8 mouse cellular contexts compared by ENCODE assay signal in the genomic region with DNA sequence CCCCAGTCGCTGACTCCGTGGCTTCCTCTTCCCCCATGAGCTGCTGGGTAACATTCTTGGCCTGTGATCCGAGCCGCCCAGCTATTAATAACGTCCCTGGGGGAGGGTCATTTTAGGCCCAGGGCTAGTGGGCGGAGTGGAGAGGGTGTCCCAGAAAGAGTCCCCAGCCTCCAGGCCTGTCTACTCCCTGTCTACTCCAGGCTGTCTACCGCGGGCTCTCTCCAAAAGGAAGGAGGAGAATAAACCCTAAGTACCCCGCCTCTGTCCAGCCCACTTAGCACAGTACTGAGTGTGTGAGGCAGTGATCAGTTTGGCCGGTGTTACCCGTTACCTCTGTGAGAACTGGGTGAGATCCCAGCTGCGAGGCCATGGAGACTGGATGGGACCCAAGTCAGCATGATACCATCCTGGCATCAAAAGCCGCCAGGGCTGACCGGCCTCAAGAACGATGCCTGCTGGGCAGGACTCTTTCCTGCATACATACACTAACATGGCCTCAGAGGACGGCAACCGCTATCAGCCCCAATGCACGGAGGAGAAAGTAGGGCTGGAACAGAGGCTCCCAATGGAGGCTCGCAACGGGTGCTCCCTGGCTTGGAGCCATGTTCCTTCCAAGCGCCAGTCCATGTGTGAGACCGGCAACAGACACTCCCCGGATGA.
DNase-seq lines count a peak whose midpoint lies in the region; ATAC-seq and TF ChIP-seq lines count a peak whose summit lies in the region.

No protein-coding gene starts in this region.

- H3K9ac ChIP-seq in limb, embryonic 12.5 days (replicated peaks) = 0 out of 2 replicates have a peak overlapping the region, but pooled peaks have one; percentile 12
- H3K9ac ChIP-seq in heart, embryonic 11.5 days (ENCODE audit: low read depth, low read length) = peak overlapping the region; percentile 52
- no peak overlapping the region for H3K9ac ChIP-seq in forebrain, embryonic 14.5 days (ENCODE audit: low read length)
- no peak overlapping the region for H3K9ac ChIP-seq in midbrain, embryonic 16.5 days (ENCODE audit: low read depth, low read length)

- TF ChIP-seq CTCF in cerebellum, adult 2 months (IDR thresholded peaks at IDR 0.05; ENCODE audit: borderline replicate concordance, insufficient read depth, low read depth, low read length) = no peak
- no peak for TF ChIP-seq CTCF in small intestine, adult 2 months (IDR thresholded peaks at IDR 0.05; ENCODE audit: extremely low read depth, insufficient read length, insufficient replicate concordance, low read depth, low read length)

- no peak overlapping the region for H3K4me3 ChIP-seq in limb, embryonic 12.5 days (replicated peaks)
- no peak overlapping the region for H3K4me3 ChIP-seq in limb, embryonic 10.5 days
- no peak overlapping the region for H3K4me3 ChIP-seq in cerebellum, adult 2 months (replicated peaks; ENCODE audit: insufficient read depth, low read depth, low read length)
- peak overlapping the region; percentile 14 for H3K4me3 ChIP-seq in heart, embryonic 11.5 days (ENCODE audit: low read depth, low read length)
- peak overlapping the region; percentile 6; the same call in 1 of the 2 replicates for H3K4me3 ChIP-seq in small intestine, adult 2 months (ENCODE audit: low read depth, low read length)
- H3K4me3 ChIP-seq in forebrain, embryonic 14.5 days (ENCODE audit: low read depth, low read length) = no peak overlapping the region
- no peak overlapping the region for H3K4me3 ChIP-seq in midbrain, embryonic 16.5 days (ENCODE audit: low read depth, low read length)

- H3K27me3 ChIP-seq in limb, embryonic 12.5 days = no peaks in the 10 kb centered on the region
- H3K27me3 ChIP-seq in limb, embryonic 10.5 days (ENCODE audit: low read depth, poor library complexity, severe bottlenecking) = no peaks in the 10 kb centered on the region
- H3K27me3 ChIP-seq in cerebellum, adult 2 months (ENCODE audit: control insufficient read depth, insufficient read depth, low read length) = no peaks in the 10 kb centered on the region
- no peaks in the 10 kb centered on the region for H3K27me3 ChIP-seq in heart, embryonic 11.5 days (ENCODE audit: control insufficient read depth, insufficient read depth, low read length)
- H3K27me3 ChIP-seq in small intestine, adult 2 months (ENCODE audit: control insufficient read depth, insufficient read depth, low read length) = no peaks in the 10 kb centered on the region
- no peaks in the 10 kb centered on the region for H3K27me3 ChIP-seq in forebrain, embryonic 14.5 days (replicated peaks; ENCODE audit: control insufficient read depth, insufficient read depth, low read length)
- no peaks in the 10 kb centered on the region for H3K27me3 ChIP-seq in midbrain, embryonic 16.5 days (ENCODE audit: control insufficient read depth, insufficient read depth, low read depth, low read length)

- WGBS in limb, embryonic 12.5 days = 75% methylated on average over 23 of the region's 23 CpGs
- WGBS in limb, embryonic 10.5 days = 83% methylated on average over 23 of the region's 23 CpGs
- 15% methylated on average over 23 of the region's 23 CpGs for WGBS in cerebellum, adult 2 months
- 63% methylated on average over 23 of the region's 23 CpGs for WGBS in heart, embryonic 11.5 days (ENCODE audit: insufficient replicate concordance)
- 74% methylated on average over 23 of the region's 23 CpGs for WGBS in small intestine, adult 2 months
- WGBS in forebrain, embryonic 14.5 days = 76% methylated on average over 23 of the region's 23 CpGs
- 77% methylated on average over 23 of the region's 23 CpGs for WGBS in midbrain, embryonic 16.5 days

- no peak for TF ChIP-seq POLR2A in cerebellum, adult 2 months (IDR thresholded peaks at IDR 0.05; ENCODE audit: borderline replicate concordance, insufficient read depth, low read length)
- TF ChIP-seq POLR2A in small intestine, adult 2 months (IDR thresholded peaks at IDR 0.05; ENCODE audit: low read depth, low read length) = no peak

- H3K4me1 ChIP-seq in limb, embryonic 12.5 days (replicated peaks) = no peaks in the 10 kb centered on the region
- H3K4me1 ChIP-seq in limb, embryonic 10.5 days = peaks cover 8% of the 10 kb centered on the region
- peaks cover 45% of the 10 kb centered on the region for H3K4me1 ChIP-seq in cerebellum, adult 2 months (ENCODE audit: control insufficient read depth, insufficient read depth, low read length)
- H3K4me1 ChIP-seq in heart, embryonic 11.5 days (ENCODE audit: control insufficient read depth, insufficient read depth, low read length) = peaks cover 14% of the 10 kb centered on the region
- H3K4me1 ChIP-seq in small intestine, adult 2 months (ENCODE audit: control insufficient read depth, insufficient read depth, insufficient read length, low read length) = 0 out of 2 replicates have a peak, but pooled peaks cover 3% of the 10 kb centered on the region
- H3K4me1 ChIP-seq in forebrain, embryonic 14.5 days (ENCODE audit: control insufficient read depth, insufficient read depth, low read length) = no peaks in the 10 kb centered on the region
- no peaks in the 10 kb centered on the region for H3K4me1 ChIP-seq in midbrain, embryonic 16.5 days (ENCODE audit: control insufficient read depth, insufficient read depth, low read length)

- no peak for DNase-seq in limb, embryonic 10.5 days (ENCODE audit: low spot score)
- peak; percentile 54 to 60 for DNase-seq in cerebellum, adult 2 months
- DNase-seq in kidney, postnatal 4 days = peak; percentile 36 to 52
- no peak for DNase-seq in forebrain, embryonic 14.5 days (ENCODE audit: low spot score)

- no peak for ATAC-seq in limb, embryonic 12.5 days (ENCODE audit: insufficient number of reproducible peaks, insufficient read depth, low FRiP score, low TSS enrichment, low read depth)
- no peak; the same call in 1 of the 2 replicates for ATAC-seq in heart, embryonic 11.5 days (replicated peaks; ENCODE audit: insufficient number of reproducible peaks, low FRiP score, low TSS enrichment)
- no peak for ATAC-seq in forebrain, embryonic 14.5 days
- ATAC-seq in midbrain, embryonic 16.5 days = no peak

- no peak overlapping the region for H3K27ac ChIP-seq in limb, embryonic 12.5 days
- no peak overlapping the region for H3K27ac ChIP-seq in limb, embryonic 10.5 days
- no peak overlapping the region for H3K27ac ChIP-seq in cerebellum, adult 2 months (ENCODE audit: insufficient read depth, low read length)
- no peak overlapping the region; the same call in 1 of the 2 replicates for H3K27ac ChIP-seq in heart, embryonic 11.5 days (ENCODE audit: low read depth, low read length)
- no peak overlapping the region for H3K27ac ChIP-seq in small intestine, adult 2 months (ENCODE audit: insufficient read depth, low read depth, low read length)
- no peak overlapping the region for H3K27ac ChIP-seq in forebrain, embryonic 14.5 days (ENCODE audit: low read depth, low read length)
- no peak overlapping the region for H3K27ac ChIP-seq in midbrain, embryonic 16.5 days (ENCODE audit: low read length)

- peaks cover 79% of the 10 kb centered on the region for H3K36me3 ChIP-seq in limb, embryonic 12.5 days
- peaks cover 87% of the 10 kb centered on the region for H3K36me3 ChIP-seq in limb, embryonic 10.5 days
- H3K36me3 ChIP-seq in heart, embryonic 11.5 days (ENCODE audit: control insufficient read depth, insufficient read depth, low read length) = peaks cover 26% of the 10 kb centered on the region
- peaks cover 6% of the 10 kb centered on the region; the same call in 1 of the 2 replicates for H3K36me3 ChIP-seq in small intestine, adult 2 months (ENCODE audit: control insufficient read depth, insufficient read depth, low read length)
- peaks cover 77% of the 10 kb centered on the region for H3K36me3 ChIP-seq in forebrain, embryonic 14.5 days (ENCODE audit: control insufficient read depth, insufficient read depth, low read length)
- H3K36me3 ChIP-seq in midbrain, embryonic 16.5 days (ENCODE audit: control insufficient read depth, insufficient read depth, low read length) = peaks cover 27% of the 10 kb centered on the region

- no peak overlapping the region for H3K4me2 ChIP-seq in limb, embryonic 12.5 days
- H3K4me2 ChIP-seq in heart, embryonic 11.5 days = peak overlapping the region; percentile 53
- H3K4me2 ChIP-seq in forebrain, embryonic 14.5 days (ENCODE audit: low read length) = no peak overlapping the region
- H3K4me2 ChIP-seq in midbrain, embryonic 16.5 days (ENCODE audit: low read length) = no peak overlapping the region

- H3K9me3 ChIP-seq in limb, embryonic 12.5 days = no peaks in the 10 kb centered on the region
- H3K9me3 ChIP-seq in limb, embryonic 10.5 days (replicated peaks) = no peaks in the 10 kb centered on the region
- no peaks in the 10 kb centered on the region for H3K9me3 ChIP-seq in heart, embryonic 11.5 days (replicated peaks; ENCODE audit: control insufficient read depth, low read length)
- H3K9me3 ChIP-seq in forebrain, embryonic 14.5 days (replicated peaks; ENCODE audit: control insufficient read depth, low read length) = no peaks in the 10 kb centered on the region
- no peaks in the 10 kb centered on the region for H3K9me3 ChIP-seq in midbrain, embryonic 16.5 days (replicated peaks; ENCODE audit: control insufficient read depth, low read length, poor library complexity, severe bottlenecking)

Comparison
In these comparisons a context has a peak if more than half of its experiments do, and no peak if none do; other contexts are left out.
1. H3K4me3 ChIP-seq: peak in heart, embryonic 11.5 days (single experiment) and small intestine, adult 2 months (single experiment); none in limb, embryonic 12.5 days (single experiment), limb, embryonic 10.5 days (single experiment), cerebellum, adult 2 months (single experiment), forebrain, embryonic 14.5 days (single experiment) and midbrain, embryonic 16.5 days (single experiment).
2. H3K9ac ChIP-seq: peak in limb, embryonic 12.5 days (single experiment) and heart, embryonic 11.5 days (single experiment); none in forebrain, embryonic 14.5 days (single experiment) and midbrain, embryonic 16.5 days (single experiment).
3. DNase-seq: peak in cerebellum, adult 2 months (2 of 2) and kidney, postnatal 4 days (2 of 2); none in limb, embryonic 10.5 days (single experiment) and forebrain, embryonic 14.5 days (single experiment).